Mouse (Mus musculus): ENCODE data around the gene Fam135a. TPM values are rescaled to one million over a fixed set of nuclear protein-coding genes. Genes with fewer than 3 reads are reported as not detected.

Fam135a gene
- total RNA-seq (2023): 1.3 TPM

DNA sequence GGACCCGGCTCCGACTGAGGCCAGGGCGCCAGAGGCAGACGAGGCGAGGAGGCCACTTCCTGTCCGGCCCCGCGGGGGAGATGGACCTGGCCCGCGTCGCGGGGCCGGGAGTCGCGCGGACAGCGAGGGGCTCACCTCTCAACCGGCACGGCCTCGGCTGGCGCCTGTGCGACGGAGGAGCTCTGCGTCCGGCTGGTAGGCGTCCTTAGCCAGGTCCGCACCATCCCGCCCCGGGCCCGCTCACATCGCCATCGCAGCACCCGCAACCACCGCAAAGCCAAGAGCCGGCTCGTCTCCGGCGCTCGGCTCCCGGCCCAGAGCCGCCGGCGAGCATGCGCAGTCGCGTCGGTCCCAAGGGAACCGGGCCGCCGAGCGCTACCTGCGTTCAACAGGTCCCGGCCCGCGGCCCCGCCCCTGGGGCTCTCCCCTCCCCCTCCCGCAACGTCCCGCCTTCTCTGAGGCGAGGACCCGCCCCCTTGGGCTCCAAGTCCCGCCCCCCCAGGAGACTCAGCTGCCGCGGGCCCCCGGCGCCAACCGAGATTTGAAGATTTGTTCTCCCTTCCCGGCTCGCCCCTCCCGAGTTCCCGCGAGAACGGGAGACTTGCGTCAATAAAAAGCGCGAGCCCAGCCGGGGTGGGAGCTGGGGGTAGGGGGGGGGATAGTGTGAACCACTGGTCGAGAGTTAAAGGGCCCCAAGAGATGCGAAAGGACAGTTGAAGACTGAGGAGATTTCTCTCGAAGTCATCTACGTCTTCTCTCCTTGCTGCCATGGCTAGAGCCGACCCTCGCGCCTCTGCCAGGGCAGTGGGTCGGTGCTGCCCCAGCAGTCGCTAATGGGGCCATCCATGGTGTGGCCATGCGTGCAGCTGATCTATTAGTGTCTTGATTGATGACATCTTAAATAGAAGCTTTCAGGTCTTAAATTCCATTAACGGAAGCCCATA is at the start of gene Fam135a:
Fam135a (minus strand) TSS at position 416 of the 944 bp plus-strand sequence.

DNA sequence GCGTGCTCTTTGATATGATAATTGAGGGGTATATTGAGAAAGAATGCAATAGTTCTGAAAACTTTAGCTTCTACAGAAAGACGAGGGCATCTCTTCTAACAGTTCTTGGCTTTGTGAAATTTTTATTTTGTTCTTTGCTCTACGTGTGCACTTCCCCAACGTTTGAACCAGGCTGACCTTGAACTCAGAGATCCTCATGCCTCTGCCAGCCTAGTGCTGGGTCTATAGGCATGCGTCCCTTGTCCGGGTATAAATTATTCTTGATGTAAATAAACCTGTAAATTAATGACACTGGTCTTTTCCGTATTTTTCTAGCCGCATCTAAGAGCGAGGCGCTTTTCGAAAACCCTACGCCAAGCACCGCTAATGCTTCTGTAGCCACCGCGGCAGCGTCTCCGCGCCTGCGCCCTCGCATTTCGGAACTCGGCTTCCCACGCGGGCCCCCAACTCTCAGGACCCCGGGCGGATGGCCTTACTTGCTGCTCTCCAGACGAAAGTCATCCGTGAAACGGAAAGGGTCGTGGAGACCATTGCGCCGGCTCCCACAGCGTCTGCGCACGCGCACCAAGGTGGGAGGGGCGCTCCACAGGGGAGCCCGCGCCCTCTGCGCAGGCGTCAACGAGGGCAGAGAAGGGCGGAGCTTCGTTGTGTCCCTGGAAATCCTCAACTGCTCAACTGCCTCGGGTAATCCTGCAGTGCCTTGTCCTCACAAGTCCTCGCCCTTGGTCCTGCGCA is 94.9 kb downstream of the Fam135a start, which contains the start of gene Sdhaf4:
Sdhaf4 (minus strand) TSS at position 587 of the 735 bp plus-strand sequence.

Other genes with a start within 250 kb of the Fam135a start
- gene Smap1, start 178.0 kb downstream of the Fam135a start, total RNA-seq (2023): 63.8 TPM
- gene Sdhaf4, start 94.7 kb downstream of the Fam135a start, total RNA-seq (2023): 17.3 TPM
- gene Col9a1, start 77.3 kb upstream of the Fam135a start, total RNA-seq (2023): not detected